Mouse (Mus musculus): ENCODE measurements around the gene Tfdp1.
"Not testable (repeated sequence)": the region's sequence is repeated elsewhere in the genome, so short reads cannot be mapped to it uniquely, and the experiment has no call there.

Gene Tfdp1

GRCm38 (mm10) chr8:13338255-13338860, at the start of gene Tfdp1:
Tfdp1 (plus strand) TSS chr8:13338751.
- DNase-seq = peak; percentile 92

DNA sequence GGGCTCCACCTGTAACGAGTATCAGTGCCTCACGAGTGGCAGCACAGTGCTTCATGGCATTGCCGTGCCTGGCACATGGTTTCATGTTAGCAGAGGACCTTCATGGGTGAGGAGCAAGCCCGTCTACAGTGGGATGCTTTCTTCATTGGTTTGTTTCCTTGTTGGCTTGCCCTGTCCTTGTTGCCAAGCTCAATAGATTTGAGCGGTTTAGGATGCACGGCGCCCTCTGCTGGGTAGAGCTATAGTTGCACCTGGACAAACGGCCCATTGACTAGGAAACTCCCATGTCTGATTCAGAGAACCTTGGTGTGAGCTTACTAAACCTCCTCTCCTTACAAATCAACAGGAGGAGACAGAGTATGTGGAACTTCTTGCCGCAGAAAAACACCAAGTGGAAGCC, 46.2 kb upstream of the Tfdp1 start:
- peak; percentile 83 for DNase-seq

DNA sequence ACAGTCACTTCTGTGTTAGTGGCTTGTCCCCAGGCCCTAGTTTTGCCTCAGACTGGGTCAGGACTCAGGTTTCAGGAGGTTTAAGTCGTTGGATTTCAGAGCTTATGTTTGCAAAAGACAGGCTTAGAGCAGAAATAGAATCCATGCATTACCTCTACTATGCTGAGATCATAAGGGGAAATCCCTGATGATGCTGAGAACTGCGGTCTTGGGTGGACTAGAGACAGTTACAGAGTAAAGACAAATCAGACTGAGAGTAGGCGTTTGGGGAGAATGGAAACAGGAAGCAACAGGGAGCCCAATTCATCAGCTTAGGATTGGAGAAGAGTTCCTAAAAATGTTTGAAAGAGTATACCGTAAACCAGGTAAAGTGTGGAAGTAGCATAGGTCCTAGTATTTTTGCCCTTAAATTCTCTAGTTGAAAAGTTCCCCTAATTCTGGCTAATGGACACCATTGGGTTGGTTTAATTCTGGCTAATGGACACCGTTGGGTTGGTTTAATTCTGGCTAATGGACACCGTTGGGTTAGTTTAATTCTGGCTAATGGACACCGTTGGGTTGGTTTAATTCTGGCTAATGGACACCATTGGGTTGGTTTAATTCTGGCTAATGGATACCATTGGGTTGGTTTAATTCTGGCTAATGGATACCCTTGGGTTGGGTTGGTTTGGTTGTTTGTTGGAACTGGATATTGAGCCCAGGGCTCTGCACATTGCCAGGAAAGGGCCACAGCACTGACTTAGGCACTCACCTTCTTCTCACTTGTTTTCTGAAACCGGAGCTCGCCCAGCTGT, 44.7 kb upstream of the Tfdp1 start:
- no peak for DNase-seq

GRCm38 (mm10) chr8:13299571-13299970, 39.0 kb upstream of the Tfdp1 start:
- no peak for DNase-seq

DNA sequence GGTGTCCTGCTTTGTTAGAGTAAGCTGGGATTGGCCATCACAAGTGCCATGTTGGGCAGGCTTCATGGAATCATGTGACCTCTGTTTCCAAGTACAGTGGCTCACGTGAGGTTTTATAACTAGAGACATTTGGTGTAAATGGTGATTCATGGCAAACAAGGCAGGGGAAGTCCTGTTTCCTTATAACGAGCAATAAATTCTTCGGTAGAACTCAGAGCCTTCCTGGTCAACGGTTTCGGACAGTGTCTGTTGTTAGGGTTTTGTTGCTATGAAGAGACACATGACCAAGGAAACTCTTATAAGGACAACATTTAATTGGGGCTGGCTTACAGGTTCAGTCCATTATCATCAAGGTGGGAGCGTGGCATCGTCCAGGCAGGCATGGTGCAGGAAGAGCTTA, 37.5 kb upstream of the Tfdp1 start:
- DNase-seq = no peak

DNA sequence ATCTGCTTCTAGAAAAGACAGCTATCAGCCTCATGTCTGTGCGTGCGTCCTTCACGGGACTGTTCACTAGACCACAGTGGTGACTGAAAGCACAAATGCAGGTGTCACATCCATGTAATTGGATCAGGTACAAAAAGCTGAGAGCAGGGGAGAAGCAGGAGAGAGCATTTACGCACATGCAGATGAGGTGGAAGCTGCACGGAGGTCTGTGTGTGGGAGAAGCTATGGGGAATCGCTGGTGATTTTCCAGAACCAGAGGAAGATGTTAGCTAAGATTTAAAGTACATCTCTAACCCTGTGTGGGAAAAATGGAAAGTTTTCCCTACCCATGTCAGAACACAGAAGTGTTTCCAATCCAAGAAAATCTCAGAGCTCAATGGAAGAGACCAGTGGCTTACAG, 33.1 kb upstream of the Tfdp1 start:
- no peak for DNase-seq

DNA sequence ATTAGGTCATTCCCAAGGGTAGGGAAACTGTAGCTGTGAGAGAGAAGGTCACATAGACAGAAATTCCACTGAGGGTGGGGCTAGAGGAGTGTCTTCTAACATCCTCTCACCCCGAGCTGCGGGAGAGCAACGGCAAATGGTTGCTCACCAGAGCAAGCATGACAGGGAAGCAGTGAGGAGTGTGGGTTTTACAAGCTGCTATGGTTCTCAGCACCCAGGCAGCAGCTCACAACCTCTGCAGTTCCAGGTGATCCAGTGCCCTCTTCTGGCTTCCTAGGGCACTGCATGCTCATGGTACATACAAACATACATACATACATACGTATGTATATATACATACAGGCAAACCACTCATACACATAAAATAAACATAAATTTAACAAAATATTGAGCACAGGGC, 32.7 kb upstream of the Tfdp1 start:
- no peak for DNase-seq

- DNase-seq = no peak
Measured at GRCm38 (mm10) chr8:13306309-13306909, 32.1 kb upstream of the Tfdp1 start.

DNA sequence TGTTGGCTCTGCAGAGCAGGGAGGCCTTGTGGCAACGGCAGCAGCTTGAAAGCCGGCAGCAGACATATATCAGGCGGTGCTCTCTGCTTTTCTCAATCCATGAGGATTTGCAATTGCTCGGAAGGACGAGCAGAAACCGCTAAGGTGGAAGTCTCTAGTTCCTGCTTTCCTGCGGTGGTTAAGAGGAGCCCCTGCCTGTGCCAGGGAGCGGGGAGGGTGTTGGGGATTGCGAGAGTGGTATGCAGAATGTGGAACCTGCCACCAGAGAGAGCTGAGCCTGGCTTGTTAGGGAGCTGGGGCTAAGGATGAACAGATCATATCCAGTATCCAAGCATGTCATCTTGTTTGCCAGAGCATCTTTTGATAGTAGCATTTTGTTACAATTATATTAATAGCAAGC, 31.6 kb upstream of the Tfdp1 start:
- DNase-seq = no peak

GRCm38 (mm10) chr8:13314922-13315321, 23.6 kb upstream of the Tfdp1 start:
- no peak for DNase-seq

- DNase-seq = peak; percentile 39
Measured at GRCm38 (mm10) chr8:13316671-13317070, 21.9 kb upstream of the Tfdp1 start.

GRCm38 (mm10) chr8:13326598-13326997, 12.0 kb upstream of the Tfdp1 start:
- DNase-seq = peak; percentile 49

GRCm38 (mm10) chr8:13334671-13335070, 3.9 kb upstream of the Tfdp1 start:
- DNase-seq = peak; percentile 37

- not testable (repeated sequence) for DNase-seq
Measured at GRCm38 (mm10) chr8:13337245-13337644, 1.3 kb upstream of the Tfdp1 start.

DNA sequence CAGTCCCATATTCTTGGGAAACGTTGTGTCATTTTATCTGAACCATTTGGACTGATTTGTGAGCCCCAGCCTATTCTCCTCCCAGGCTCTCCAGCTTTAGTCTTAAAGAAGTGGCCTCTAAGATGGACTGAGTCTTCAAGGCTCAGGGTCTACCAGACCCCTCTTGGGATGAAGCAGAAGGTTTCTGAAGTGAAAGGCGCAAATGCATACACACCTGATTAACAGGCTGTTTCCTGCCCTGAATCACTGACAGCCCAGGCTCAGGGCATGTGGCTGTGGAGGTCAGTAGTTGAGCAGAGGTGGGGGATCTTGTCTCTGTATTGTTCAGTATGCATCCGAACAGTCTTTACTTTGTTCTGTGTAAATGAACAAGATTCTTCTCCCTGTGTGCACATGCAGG, 873 bp upstream of the Tfdp1 start:
- no peak for DNase-seq

GRCm38 (mm10) chr8:13338901-13339645, 522 bp downstream of the Tfdp1 start:
- DNase-seq = peak; percentile 70

DNA sequence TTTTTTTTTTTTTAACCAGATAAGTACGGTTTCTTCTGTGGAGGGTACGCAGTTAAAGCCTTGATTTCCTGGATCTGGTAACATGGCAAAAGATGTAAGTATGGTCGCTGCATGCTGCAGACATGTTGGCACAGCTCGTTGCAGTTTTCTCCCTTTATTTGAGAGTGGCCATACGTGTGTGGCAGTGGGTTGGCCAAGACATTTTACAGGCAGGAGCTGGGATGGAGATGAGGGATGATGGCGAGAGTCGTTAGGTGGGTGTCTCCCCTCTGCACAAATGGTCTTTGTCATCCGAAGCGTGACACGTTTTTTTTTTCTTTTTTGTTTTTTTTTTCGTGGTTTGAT, 1.1 kb downstream of the Tfdp1 start:
- no peak for DNase-seq

DNA sequence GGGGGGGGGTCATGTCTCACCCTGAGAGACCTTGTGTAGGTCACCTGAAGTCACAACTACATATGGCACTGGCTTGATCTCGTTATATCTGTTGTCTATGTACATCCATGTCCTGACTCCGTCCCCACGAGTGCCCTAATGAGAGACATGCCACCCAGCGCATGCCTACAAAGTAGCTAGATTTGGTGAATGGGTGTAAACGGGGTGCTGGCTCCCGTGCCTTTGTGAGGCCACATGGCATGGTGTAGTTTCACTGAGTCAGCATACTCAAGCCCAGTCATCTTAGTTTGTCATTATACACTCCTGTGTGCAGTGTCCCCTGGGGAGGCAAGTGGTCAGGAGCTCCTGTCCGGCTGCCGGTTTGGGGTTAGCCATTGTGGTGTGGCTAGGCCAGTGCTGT, 2.1 kb downstream of the Tfdp1 start:
- no peak for DNase-seq

GRCm38 (mm10) chr8:13342340-13342739, 3.8 kb downstream of the Tfdp1 start:
- no peak for DNase-seq

GRCm38 (mm10) chr8:13343134-13343533, 4.6 kb downstream of the Tfdp1 start:
- no peak for DNase-seq

GRCm38 (mm10) chr8:13350052-13350451, 11.5 kb downstream of the Tfdp1 start:
- DNase-seq = no peak

DNA sequence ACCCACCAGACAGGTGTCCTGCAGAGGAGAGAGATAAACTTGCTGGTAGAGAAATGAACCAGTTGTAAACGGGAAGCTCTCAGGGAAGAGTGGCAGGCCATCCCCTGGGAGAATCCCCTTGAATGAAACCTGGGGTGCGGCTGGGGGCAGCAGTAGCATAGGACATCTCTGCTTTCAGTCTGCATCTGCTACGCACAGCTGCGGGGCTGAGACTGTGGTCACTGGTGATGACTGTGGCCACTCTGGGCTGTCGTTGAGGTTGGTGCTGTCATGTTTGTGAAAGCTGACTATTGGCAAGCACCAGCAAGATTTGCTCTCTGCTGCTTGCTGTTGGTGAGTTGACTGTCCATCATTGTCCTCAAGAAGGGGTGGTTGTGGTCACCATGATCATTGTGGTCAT, 13.0 kb downstream of the Tfdp1 start:
- DNase-seq = no peak

- DNase-seq = no peak
Measured at GRCm38 (mm10) chr8:13352601-13353000, 14.1 kb downstream of the Tfdp1 start.

Measured in thymus, postnatal 4 days (tissue).